Mouse (Mus musculus) ES-CJ7 (cell line): Measurements from ENCODE around the gene Lgals2.
"Not testable (repeated sequence)": the region's sequence is repeated elsewhere in the genome, so short reads cannot be mapped to it uniquely, and the experiment has no call there.

ENCODE experiments used
- DNase-seq: peaks from one replicate; pipeline ENCODE4 v3.0.0; 2011; ENCODE audit warnings: low read depth, low spot score

The Lgals2 gene

GRCm38 (mm10) chr15:78874989-78875388 is 19.7 kb upstream of the Lgals2 start:
- no peak for DNase-seq

GRCm38 (mm10) chr15:78873803-78874435 is 18.6 kb upstream of the Lgals2 start:
- peak; percentile 66 for DNase-seq

GRCm38 (mm10) chr15:78872021-78872608 is 16.8 kb upstream of the Lgals2 start:
- DNase-seq: no peak

- peak; percentile 81 for DNase-seq
Measured at GRCm38 (mm10) chr15:78869775-78870174, 14.4 kb upstream of the Lgals2 start.

- no peak for DNase-seq
Measured at GRCm38 (mm10) chr15:78868826-78869233, 13.5 kb upstream of the Lgals2 start.

GRCm38 (mm10) chr15:78868398-78868797 is 13.1 kb upstream of the Lgals2 start:
- DNase-seq: peak; percentile 47

GRCm38 (mm10) chr15:78863852-78864253 is 8.5 kb upstream of the Lgals2 start:
- peak; percentile 56 for DNase-seq

GRCm38 (mm10) chr15:78863154-78863553 is 7.8 kb upstream of the Lgals2 start:
- no peak for DNase-seq

GRCm38 (mm10) chr15:78862280-78862679 is 7.0 kb upstream of the Lgals2 start:
- no peak for DNase-seq

GRCm38 (mm10) chr15:78859714-78860113 is 4.4 kb upstream of the Lgals2 start:
- no peak for DNase-seq

GRCm38 (mm10) chr15:78859311-78859710 is 4.0 kb upstream of the Lgals2 start:
- no peak for DNase-seq

GRCm38 (mm10) chr15:78857009-78857408 is 1.7 kb upstream of the Lgals2 start:
- DNase-seq: no peak

GRCm38 (mm10) chr15:78851505-78852153 is 3.7 kb downstream of the Lgals2 start:
- DNase-seq: peak; percentile 92

GRCm38 (mm10) chr15:78850944-78851343 is 4.4 kb downstream of the Lgals2 start:
- DNase-seq: no peak

- DNase-seq: no peak
Measured at GRCm38 (mm10) chr15:78850059-78850824, 5.1 kb downstream of the Lgals2 start.

- no peak for DNase-seq
Measured at GRCm38 (mm10) chr15:78849485-78849884, 5.8 kb downstream of the Lgals2 start.

- peak; percentile 85 for DNase-seq
Measured at GRCm38 (mm10) chr15:78848467-78848866, 6.9 kb downstream of the Lgals2 start.

GRCm38 (mm10) chr15:78846805-78847204 is 8.5 kb downstream of the Lgals2 start:
- not testable (repeated sequence) for DNase-seq

- no peak for DNase-seq
Measured at GRCm38 (mm10) chr15:78846352-78846751, 9.0 kb downstream of the Lgals2 start.

GRCm38 (mm10) chr15:78845867-78846266 is 9.5 kb downstream of the Lgals2 start:
- DNase-seq: no peak

GRCm38 (mm10) chr15:78845321-78845720 is 10.0 kb downstream of the Lgals2 start:
- DNase-seq: peak; percentile 55

- DNase-seq: peak; percentile 67
Measured at GRCm38 (mm10) chr15:78844791-78845190, 10.5 kb downstream of the Lgals2 start.
